12 mouse cellular contexts compared by ENCODE assay signal in the genomic region with DNA sequence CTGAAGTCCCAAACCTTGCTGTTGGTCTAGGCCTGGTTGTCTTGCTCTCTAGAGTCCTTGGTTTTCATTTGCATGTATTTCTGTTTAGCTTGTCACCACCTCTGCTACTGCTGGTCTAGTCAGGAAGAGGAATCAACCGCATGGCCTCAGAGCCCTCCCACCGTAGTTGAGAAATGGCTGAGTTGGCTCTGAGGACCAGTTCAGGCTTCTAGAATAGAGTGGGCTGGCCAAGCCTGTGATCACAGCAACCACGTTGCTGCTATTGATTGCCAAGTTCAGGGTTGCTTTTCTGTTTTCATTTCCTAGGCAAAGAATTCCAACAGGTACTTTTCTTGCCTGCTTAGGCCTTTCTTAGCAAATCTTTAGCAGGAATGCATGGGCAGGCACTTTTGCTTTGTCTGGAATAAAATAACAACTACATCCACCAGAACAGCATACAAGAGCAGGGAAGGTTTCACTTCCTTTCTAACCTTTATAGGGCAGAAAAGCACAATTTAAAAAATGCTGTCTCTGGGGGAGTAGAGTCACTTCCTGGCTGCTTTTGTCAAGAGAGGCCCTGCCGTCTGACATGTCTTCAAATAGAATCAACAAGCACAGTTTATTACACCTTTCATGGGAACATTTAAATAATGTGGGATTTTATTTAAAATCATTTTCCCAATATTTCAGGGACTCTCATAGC. TPM values are rescaled to one million over a fixed set of nuclear protein-coding genes. Genes with fewer than 3 reads are reported as not detected.
A peak's percentile ranks its signal among the peaks of the same experiment; 100 is the strongest.
DNase-seq lines count a peak whose midpoint lies in the region; ATAC-seq and TF ChIP-seq lines count a peak whose summit lies in the region.
"Had no signal": no experiment of that assay in that cellular context is flagged by ENCODE, and none has a peak within 500 bp of the region (broad histone marks: within the 10 kb centered on the region; RNA-seq: fewer than 3 reads in every experiment).

No protein-coding gene starts in this region.

- no peak overlapping the region for H3K4me3 ChIP-seq in CH12.LX (replicated peaks in 1 of 3; ENCODE audit: low read depth in 2 of 3, low read length in 2 of 3, poor library complexity in 1 of 3)
- H3K4me3 ChIP-seq in heart, postnatal 0 days (ENCODE audit: low read depth, low read length), result no peak overlapping the region
- no peak overlapping the region for H3K4me3 ChIP-seq in small intestine, adult 2 months (ENCODE audit: low read depth, low read length)
- H3K4me3 ChIP-seq in midbrain, embryonic 15.5 days, result no peak overlapping the region
- H3K4me3 ChIP-seq in hindbrain, embryonic 11.5 days (ENCODE audit: low read depth, low read length), result no peak overlapping the region
- H3K4me3 ChIP-seq: embryonic facial prominence, embryonic 15.5 days; hindbrain, embryonic 15.5 days; myocyte had no signal

- peak; percentile 57 for TF ChIP-seq POLR2A in CH12.LX (IDR thresholded peaks at IDR 0.05; ENCODE audit: low read depth, low read length)
- TF ChIP-seq POLR2A in small intestine, adult 2 months (IDR thresholded peaks at IDR 0.05; ENCODE audit: low read depth, low read length), result no peak

- no peaks in the 10 kb centered on the region for H3K79me2 ChIP-seq in CH12.LX (replicated peaks; ENCODE audit: control insufficient read depth, extremely low read depth, insufficient read depth, poor library complexity, severe bottlenecking)

- WGBS in heart, postnatal 0 days, result 19% methylated on average over 4 of the region's 4 CpGs
- 68% methylated on average over 4 of the region's 4 CpGs for WGBS in small intestine, adult 2 months
- WGBS in midbrain, embryonic 15.5 days, result 77% methylated on average over 4 of the region's 4 CpGs
- 67% methylated on average over 4 of the region's 4 CpGs for WGBS in hindbrain, embryonic 11.5 days

- H3K4me1 ChIP-seq in CH12.LX (ENCODE audit: control insufficient read depth in 1 of 2, insufficient read depth in 2 of 2), result peaks cover 5 to 34% of the 10 kb centered on the region in 2 experiments
- H3K4me1 ChIP-seq in heart, postnatal 0 days (ENCODE audit: control insufficient read depth, insufficient read depth), result no peaks in the 10 kb centered on the region; the same call in 1 of the 2 replicates
- no peaks in the 10 kb centered on the region for H3K4me1 ChIP-seq in small intestine, adult 2 months (ENCODE audit: control insufficient read depth, insufficient read depth, insufficient read length, low read length)
- no peaks in the 10 kb centered on the region for H3K4me1 ChIP-seq in midbrain, embryonic 15.5 days
- no peaks in the 10 kb centered on the region for H3K4me1 ChIP-seq in hindbrain, embryonic 11.5 days (replicated peaks; ENCODE audit: control insufficient read depth, insufficient read depth, low read length)
- H3K4me1 ChIP-seq: embryonic facial prominence, embryonic 15.5 days; hindbrain, embryonic 15.5 days had no signal

- in situ Hi-C loops in CH12.LX (cut with MboI; ENCODE audit: low pct_ligation_motif_present, low pct_unique_long_range_greater_than_20kb, low sequenced_read_pairs), result no loop called here

- peak overlapping the region; percentile 95 for H3K27ac ChIP-seq in CH12.LX (ENCODE audit: insufficient read depth, low read depth)
- peak overlapping the region; percentile 85 for H3K27ac ChIP-seq in heart, postnatal 0 days (ENCODE audit: low read depth)
- H3K27ac ChIP-seq in small intestine, adult 2 months (ENCODE audit: insufficient read depth, low read depth, low read length), result peak overlapping the region; percentile 51
- no peak overlapping the region for H3K27ac ChIP-seq in midbrain, embryonic 15.5 days
- no peak overlapping the region for H3K27ac ChIP-seq in hindbrain, embryonic 11.5 days (ENCODE audit: low read depth, low read length)
- H3K27ac ChIP-seq: embryonic facial prominence, embryonic 15.5 days; hindbrain, embryonic 15.5 days had no signal

- H3K9me3 ChIP-seq in CH12.LX (replicated peaks; ENCODE audit: low read length), result no peaks in the 10 kb centered on the region
- no peaks in the 10 kb centered on the region for H3K9me3 ChIP-seq in heart, postnatal 0 days (replicated peaks; ENCODE audit: control insufficient read depth, low read length)
- no peaks in the 10 kb centered on the region for H3K9me3 ChIP-seq in midbrain, embryonic 15.5 days
- H3K9me3 ChIP-seq in hindbrain, embryonic 11.5 days (ENCODE audit: control insufficient read depth, low read length), result no peaks in the 10 kb centered on the region
- H3K9me3 ChIP-seq: embryonic facial prominence, embryonic 15.5 days; hindbrain, embryonic 15.5 days had no signal

- H3K4me2 ChIP-seq in CH12.LX (ENCODE audit: insufficient read depth, low read depth, poor library complexity, severe bottlenecking), result peak overlapping the region; percentile 71; the same call in 1 of the 2 replicates
- no peak overlapping the region for H3K4me2 ChIP-seq in heart, postnatal 0 days (ENCODE audit: low read depth, low read length)
- H3K4me2 ChIP-seq in midbrain, embryonic 15.5 days, result no peak overlapping the region
- no peak overlapping the region for H3K4me2 ChIP-seq in hindbrain, embryonic 11.5 days (replicated peaks; ENCODE audit: low read depth, low read length)
- H3K4me2 ChIP-seq: embryonic facial prominence, embryonic 15.5 days; hindbrain, embryonic 15.5 days had no signal

- no peaks in the 10 kb centered on the region for H3K27me3 ChIP-seq in CH12.LX (replicated peaks)
- H3K27me3 ChIP-seq in heart, postnatal 0 days (ENCODE audit: control insufficient read depth, insufficient read depth, low read length), result no peaks in the 10 kb centered on the region
- H3K27me3 ChIP-seq in small intestine, adult 2 months (ENCODE audit: control insufficient read depth, insufficient read depth, low read length), result no peaks in the 10 kb centered on the region
- H3K27me3 ChIP-seq in midbrain, embryonic 15.5 days (replicated peaks), result peaks cover 18% of the 10 kb centered on the region
- peaks cover 9% of the 10 kb centered on the region; the same call in 1 of the 2 replicates for H3K27me3 ChIP-seq in hindbrain, embryonic 11.5 days (ENCODE audit: control insufficient read depth, insufficient read depth, low read length)

- TF ChIP-seq CTCF in CH12.LX (conservative IDR thresholded peaks at IDR 0.05 in 1 of 2, IDR thresholded peaks at IDR 0.05 in 1 of 2; ENCODE audit: low read depth in 2 of 2, low read length in 2 of 2), result no peak
- no peak for TF ChIP-seq CTCF in heart, postnatal 0 days (IDR thresholded peaks at IDR 0.05; ENCODE audit: low read depth)
- no peak for TF ChIP-seq CTCF in small intestine, adult 2 months (IDR thresholded peaks at IDR 0.05; ENCODE audit: extremely low read depth, insufficient read length, insufficient replicate concordance, low read depth, low read length)

- no peak; the same call in 1 of the 2 replicates for TF ChIP-seq EP300 in CH12.LX (IDR thresholded peaks at IDR 0.05; ENCODE audit: low read length)
- no peak for TF ChIP-seq EP300 in heart, postnatal 0 days (IDR thresholded peaks at IDR 0.05; ENCODE audit: low read depth)

- peak; percentile 40 to 59 for DNase-seq in heart, adult 18-20 months
- no peak for DNase-seq in heart, adult 8-10 months (ENCODE audit: low spot score)
- DNase-seq in CH12.LX (ENCODE audit: extremely low read depth), result peak; percentile 79
- peak; percentile 31 for DNase-seq in heart, postnatal 0 days (ENCODE audit: low spot score)
- DNase-seq in hindbrain, embryonic 11.5 days (ENCODE audit: low spot score), result no peak
- DNase-seq: adrenal gland, adult 8-10 months had no signal

- H3K36me3 ChIP-seq in CH12.LX (replicated peaks in 1 of 2; ENCODE audit: control insufficient read depth in 1 of 2, insufficient read depth in 1 of 2, low read length in 1 of 2), result no peaks in the 10 kb centered on the region
- H3K36me3 ChIP-seq in heart, postnatal 0 days (replicated peaks; ENCODE audit: control insufficient read depth, insufficient read depth, low read length), result no peaks in the 10 kb centered on the region
- H3K36me3 ChIP-seq in small intestine, adult 2 months (ENCODE audit: control insufficient read depth, insufficient read depth, low read length), result no peaks in the 10 kb centered on the region
- no peaks in the 10 kb centered on the region for H3K36me3 ChIP-seq in midbrain, embryonic 15.5 days (replicated peaks)
- H3K36me3 ChIP-seq in hindbrain, embryonic 11.5 days (ENCODE audit: control insufficient read depth, insufficient read depth, low read length), result no peaks in the 10 kb centered on the region
- H3K36me3 ChIP-seq: embryonic facial prominence, embryonic 15.5 days; hindbrain, embryonic 15.5 days had no signal

- dilution Hi-C loops in CH12.LX (cut with MboI; ENCODE audit: extremely low pct_ligation_motif_present, extremely low pct_unique_long_range_greater_than_20kb, low sequenced_read_pairs), result no loop called here

- H3K9ac ChIP-seq in CH12.LX (ENCODE audit: insufficient read depth, low read depth), result peak overlapping the region; percentile 33; the same call in 1 of the 2 replicates
- H3K9ac ChIP-seq in heart, postnatal 0 days (replicated peaks; ENCODE audit: low read depth, low read length), result no peak overlapping the region
- H3K9ac ChIP-seq in midbrain, embryonic 15.5 days, result no peak overlapping the region
- H3K9ac ChIP-seq in hindbrain, embryonic 11.5 days (ENCODE audit: low read depth, low read length), result no peak overlapping the region
- H3K9ac ChIP-seq: embryonic facial prominence, embryonic 15.5 days; hindbrain, embryonic 15.5 days had no signal

- no peak; the same call in 1 of the 2 replicates for TF ChIP-seq RAD21 in CH12.LX (IDR thresholded peaks at IDR 0.05; ENCODE audit: low read depth, low read length)

- ATAC-seq in heart, postnatal 0 days (ENCODE audit: insufficient read depth, low read depth), result peak; percentile 70
- no peak for ATAC-seq in midbrain, embryonic 15.5 days (replicated peaks)
- ATAC-seq in erythroblast, adult 5-6 weeks (replicated peaks; ENCODE audit: low FRiP score, poor library complexity, severe bottlenecking), result no peak
- no peak for ATAC-seq in hindbrain, embryonic 11.5 days (ENCODE audit: low FRiP score)

TF ChIP-seq in CH12.LX, 34 proteins besides CTCF, POLR2A, EP300 and RAD21 (continues in another document):
- no peak for TF ChIP-seq POLR2AphosphoS2 (IDR thresholded peaks at IDR 0.05; ENCODE audit: low read depth, low read length)
- TF ChIP-seq USF2 (conservative IDR thresholded peaks at IDR 0.05; ENCODE audit: low read depth, low read length), result no peak

RNA-seq across cellular contexts. Expression of gene Tmsb4x, which starts 29.0 kb away (rescaled TPM):
- 100 to 1,000 TPM; 525 to 536 TPM for total RNA-seq in heart, adult 18-20 months (2021)
- 100 to 1,000 TPM; 419 to 623 (median 536) TPM for total RNA-seq in heart, adult 8-10 months (2022)
- total RNA-seq in CH12.LX (2012; rRNA removed), result 2,307 and 2,940 TPM in 2 replicates
- 6,726 and 7,895 TPM in 2 replicates for total RNA-seq in CH12.LX (2014; rRNA removed)
- 1,685 and 1,828 TPM in 2 replicates for polyA plus RNA-seq in CH12.LX (2012; ENCODE audit: insufficient read length, low read depth)
- 495 and 525 TPM in 2 replicates for total RNA-seq in heart, postnatal 0 days (2014; rRNA removed; ENCODE audit: low replicate concordance)
- 2,040 and 2,137 TPM in 2 replicates for polyA plus RNA-seq in heart, postnatal 0 days (2015; fragmentation: Nextera tagmentation; extraction: Ambion mirVana)
- 44.6 and 57.7 TPM in 2 replicates for polyA plus RNA-seq in small intestine, adult 2 months (2012; rRNA removed)
- 4,195 and 4,308 TPM in 2 replicates for polyA plus RNA-seq in midbrain, embryonic 15.5 days (2015; fragmentation: Nextera tagmentation; extraction: Ambion mirVana)
- total RNA-seq in erythroblast, adult 5-6 weeks (2015; ENCODE audit: low replicate concordance), result 1,938 and 2,125 TPM in 2 replicates
- total RNA-seq in erythroblast, adult 5-6 weeks (2017; ENCODE audit: low replicate concordance), result 844 and 1,294 TPM in 2 replicates
- polyA plus RNA-seq in hindbrain, embryonic 11.5 days (2014; fragmentation: Nextera tagmentation; extraction: Ambion mirVana), result 6,076 and 6,498 TPM in 2 replicates

Comparison
In these comparisons a context has a peak if more than half of its experiments do, and no peak if none do; other contexts are left out.
1. DNase-seq: peak in heart, adult 18-20 months (2 of 2), CH12.LX (single experiment) and heart, postnatal 0 days (single experiment); none in heart, adult 8-10 months (single experiment) and hindbrain, embryonic 11.5 days (single experiment).
2. H3K27ac ChIP-seq: peak in CH12.LX (single experiment), heart, postnatal 0 days (single experiment) and small intestine, adult 2 months (single experiment); none in midbrain, embryonic 15.5 days (single experiment) and hindbrain, embryonic 11.5 days (single experiment).